ENCODE assay signal across 16 mouse cellular contexts in genomic region chr16:87242027-87242426, GRCm38 (mm10).
"Had no signal": no experiment of that assay in that cellular context is flagged by ENCODE, and none has a peak within 500 bp of the region (broad histone marks: within the 10 kb centered on the region; RNA-seq: fewer than 3 reads in every experiment).

No protein-coding gene starts in this region.

- DNase-seq: cerebellum, adult 8-10 months; cerebellum, adult 9-10 months; cerebellum, adult 9-11 months; cerebellum, postnatal 10 days; cerebellum, postnatal 14 days; cerebellum, postnatal 25 days; cerebellum, postnatal 36 days; embryo, embryonic 11 days; forebrain, postnatal 0 days; gastrocnemius, adult 2 months; gastrocnemius, postnatal 10 days; gastrocnemius, postnatal 14 days; gastrocnemius, postnatal 25 days; gastrocnemius, postnatal 36 days; heart, adult 18-20 months; heart, adult 2 months had no signal
